Mouse (Mus musculus): ENCODE measurements around the gene Map4k3.
A peak's percentile ranks its signal among the peaks of the same experiment; 100 is the strongest.
"Not testable (repeated sequence)": the region's sequence is repeated elsewhere in the genome, so short reads cannot be mapped to it uniquely, and the experiment has no call there.

Gene Map4k3

DNA sequence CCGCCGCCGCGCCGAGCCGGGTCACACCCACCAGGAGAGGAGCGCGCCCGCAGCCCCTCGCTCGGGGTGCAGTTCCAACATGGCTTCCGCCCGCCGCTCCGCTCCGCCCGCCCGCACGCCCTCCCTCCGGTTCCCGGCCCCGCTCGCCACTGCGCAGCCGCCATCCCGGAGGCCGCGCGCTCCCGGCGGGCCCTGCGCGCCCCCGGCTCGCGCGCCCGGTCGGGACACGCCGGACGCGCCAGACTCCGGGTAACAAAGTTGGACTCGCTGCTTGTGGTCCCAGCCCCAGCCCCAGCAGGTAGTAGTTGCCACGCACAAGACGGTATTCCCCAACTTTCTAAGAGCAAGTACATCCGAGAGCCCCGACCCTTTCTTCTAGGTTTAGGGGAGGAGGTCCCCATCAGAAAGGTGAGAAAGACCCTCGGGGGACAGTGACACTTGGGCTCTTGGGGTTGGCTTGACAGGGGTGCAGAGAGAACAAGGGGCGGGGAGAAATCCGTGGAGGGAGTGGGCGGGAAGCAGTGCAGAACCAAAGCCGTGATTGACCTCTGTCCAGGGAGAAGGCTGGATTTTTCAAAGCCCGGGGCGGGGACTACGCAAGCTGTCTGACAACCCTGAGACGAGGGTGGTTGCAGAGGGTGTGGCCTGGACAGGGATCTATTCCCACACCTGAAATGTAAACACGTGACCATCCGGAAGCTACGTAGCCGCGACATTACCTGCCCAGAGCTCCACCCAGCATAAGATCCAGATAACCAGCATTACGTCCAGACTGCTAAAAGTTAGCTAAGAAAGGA, at the start of gene Map4k3:
Gene Map4k3, minus strand, starts transcription at position 424 of the 797 bp plus-strand sequence.
- DNase-seq (ENCODE audit: extremely low read depth, insufficient read length, low spot score): peak; percentile 71

DNA sequence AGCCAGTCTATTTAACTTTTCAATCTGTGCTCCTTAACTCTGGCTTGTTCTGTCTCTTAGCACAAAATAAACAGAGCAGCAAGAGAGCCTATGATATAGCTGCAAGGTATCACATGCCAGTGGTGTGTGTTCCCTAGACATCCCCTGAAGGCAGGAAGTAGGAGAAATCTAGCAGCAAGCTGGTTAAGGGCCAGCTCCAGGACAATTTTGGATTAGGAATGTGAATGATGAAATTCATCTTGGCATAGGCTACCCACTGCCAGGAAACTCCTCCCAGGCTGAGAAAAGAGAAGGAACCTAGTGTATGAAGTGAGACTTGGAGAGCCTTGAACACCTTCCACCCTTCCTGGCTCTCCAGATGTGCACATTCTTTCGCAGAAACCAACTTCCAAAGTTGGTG, 49.3 kb upstream of the Map4k3 start:
- DNase-seq (ENCODE audit: extremely low read depth, insufficient read length, low spot score): no peak

DNA sequence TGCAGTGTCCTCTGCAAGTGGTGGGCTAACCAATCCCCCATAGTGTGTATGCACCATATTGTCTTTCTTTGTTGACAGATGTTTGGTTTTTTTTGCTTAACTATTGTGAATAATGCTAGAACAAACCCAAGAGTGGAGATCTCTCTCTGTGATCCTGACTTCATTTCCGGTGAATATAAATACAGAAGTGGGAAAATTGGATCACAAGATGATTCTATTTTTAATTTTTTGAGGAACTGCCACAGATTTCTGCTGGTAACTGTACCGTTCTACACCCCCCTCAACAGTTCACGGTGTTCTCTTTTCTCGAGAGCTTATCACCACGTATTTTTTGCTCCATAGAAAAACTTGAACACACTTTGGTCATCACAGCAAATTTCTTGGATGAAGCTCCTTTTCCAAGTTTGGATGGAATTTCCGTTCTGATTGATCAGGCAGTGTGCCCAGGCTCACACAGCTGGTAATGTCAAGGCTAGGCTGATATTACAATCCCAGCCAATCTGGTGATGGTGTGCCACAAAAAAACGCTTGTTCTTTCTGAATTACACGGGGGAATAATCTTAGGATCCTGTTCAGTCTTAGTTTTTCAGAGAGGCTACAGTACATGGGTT, 47.0 kb upstream of the Map4k3 start:
- DNase-seq (ENCODE audit: extremely low read depth, insufficient read length, low spot score): no peak

DNA sequence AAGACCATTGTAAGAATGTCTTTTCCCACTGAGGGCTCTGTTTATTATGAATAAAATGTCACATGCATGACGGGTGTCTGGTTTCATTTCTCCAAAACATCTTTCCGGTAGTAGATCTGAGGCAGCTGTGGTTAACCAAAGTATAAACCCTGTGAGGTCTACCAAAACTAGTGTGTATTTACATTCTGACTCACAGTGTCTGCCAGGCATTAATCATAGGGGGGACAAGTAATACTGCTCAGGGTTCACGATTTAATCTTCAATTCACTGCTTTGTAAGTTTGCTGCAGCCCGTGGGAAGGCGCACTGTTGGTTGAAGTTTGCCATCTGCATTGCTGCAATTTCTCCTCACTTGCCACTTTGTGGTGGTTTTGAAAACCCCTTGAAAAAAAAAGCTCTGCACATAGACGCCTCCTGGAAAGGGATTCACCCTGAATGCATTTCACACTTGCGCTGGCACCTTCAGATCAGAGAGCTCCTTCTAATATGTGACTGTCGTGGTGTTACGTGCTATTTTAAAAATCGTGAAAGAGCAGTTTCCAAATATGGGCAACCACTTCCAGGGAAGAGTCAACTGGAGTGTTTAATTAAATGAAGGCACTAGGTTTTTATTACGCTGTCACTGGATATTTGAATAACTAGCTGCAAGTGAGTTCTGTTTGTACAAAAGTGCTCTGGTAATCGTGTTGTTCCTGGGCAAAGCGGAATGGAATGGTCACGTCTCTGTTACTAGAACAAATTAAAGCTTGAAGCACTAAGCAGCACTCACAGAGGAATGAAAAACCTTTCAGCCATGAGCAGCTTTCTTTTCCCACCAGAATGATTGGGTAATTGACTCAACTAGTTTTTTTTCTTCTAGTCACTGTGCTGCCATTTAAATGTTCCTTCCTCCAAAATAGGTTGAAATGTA, 44.5 kb upstream of the Map4k3 start:
- peak; percentile 51 for DNase-seq (ENCODE audit: extremely low read depth, insufficient read length, low spot score)

DNA sequence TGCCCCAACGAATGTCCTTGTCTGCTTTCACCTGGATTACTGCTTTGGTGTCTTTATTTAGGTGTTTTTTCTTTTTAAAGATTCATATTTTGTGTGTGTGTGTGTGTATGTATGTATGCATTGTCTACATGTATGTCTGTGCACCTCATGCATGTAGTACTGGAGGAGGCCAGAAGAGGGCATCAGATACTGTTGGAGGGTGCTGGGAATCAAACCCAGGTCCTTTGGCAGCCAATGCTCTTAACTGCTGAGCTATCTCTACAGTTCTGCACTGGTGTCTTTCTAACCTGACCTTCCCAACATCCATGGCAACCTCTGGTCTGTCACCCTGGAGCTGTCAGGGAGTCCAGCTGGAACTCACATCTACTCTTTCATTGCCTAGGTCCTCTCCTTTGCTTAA, 41.8 kb upstream of the Map4k3 start:
- no peak for DNase-seq (ENCODE audit: extremely low read depth, insufficient read length, low spot score)

DNA sequence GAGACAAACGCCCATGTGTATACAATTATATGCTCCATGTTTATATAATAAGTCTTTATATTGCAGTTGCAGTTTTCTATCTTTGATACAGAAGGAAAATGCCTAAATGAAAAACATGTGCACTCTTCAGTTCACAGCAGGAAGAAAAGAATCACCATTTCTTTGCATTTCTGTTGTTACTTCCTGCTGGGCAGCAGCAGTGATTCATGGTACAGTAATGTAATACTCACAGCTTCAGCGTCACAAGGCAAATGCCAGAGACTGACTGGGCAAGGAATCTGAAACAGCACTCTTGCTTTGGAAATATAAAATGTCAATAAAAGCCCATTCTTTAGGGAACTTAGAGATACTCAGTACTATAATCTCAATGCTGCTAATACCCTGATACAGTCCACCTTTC, 36.9 kb upstream of the Map4k3 start:
- DNase-seq (ENCODE audit: extremely low read depth, insufficient read length, low spot score): peak; percentile 47

DNA sequence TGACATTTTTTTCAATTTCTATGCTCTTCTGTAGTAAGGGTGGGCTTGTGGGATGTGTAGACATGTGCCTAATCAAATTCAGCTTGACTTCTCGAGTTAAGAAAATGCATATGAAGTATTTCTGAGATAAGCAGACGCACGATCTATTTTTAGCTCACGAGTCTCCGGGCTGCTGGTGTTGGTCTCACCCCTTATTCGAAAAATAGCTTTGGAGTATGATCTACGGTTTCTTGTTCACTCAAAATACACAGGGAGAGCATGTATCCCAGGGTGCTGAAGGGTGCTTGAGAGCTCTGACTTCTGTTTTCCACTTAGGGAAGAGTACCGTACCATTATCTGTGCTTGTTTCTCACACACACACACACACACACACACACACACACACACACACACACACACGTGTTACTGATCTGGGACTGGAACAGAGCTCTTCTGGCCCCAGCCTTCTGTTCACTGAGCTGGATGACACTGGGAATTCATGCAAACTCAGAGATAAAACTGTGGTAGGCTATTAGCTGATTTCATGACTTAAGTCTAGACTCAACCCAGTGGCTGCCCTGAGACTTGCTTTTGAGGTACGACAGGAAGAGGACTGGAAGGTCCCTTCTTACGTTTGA, 34.9 kb upstream of the Map4k3 start:
- no peak for DNase-seq (ENCODE audit: extremely low read depth, insufficient read length, low spot score)

DNA sequence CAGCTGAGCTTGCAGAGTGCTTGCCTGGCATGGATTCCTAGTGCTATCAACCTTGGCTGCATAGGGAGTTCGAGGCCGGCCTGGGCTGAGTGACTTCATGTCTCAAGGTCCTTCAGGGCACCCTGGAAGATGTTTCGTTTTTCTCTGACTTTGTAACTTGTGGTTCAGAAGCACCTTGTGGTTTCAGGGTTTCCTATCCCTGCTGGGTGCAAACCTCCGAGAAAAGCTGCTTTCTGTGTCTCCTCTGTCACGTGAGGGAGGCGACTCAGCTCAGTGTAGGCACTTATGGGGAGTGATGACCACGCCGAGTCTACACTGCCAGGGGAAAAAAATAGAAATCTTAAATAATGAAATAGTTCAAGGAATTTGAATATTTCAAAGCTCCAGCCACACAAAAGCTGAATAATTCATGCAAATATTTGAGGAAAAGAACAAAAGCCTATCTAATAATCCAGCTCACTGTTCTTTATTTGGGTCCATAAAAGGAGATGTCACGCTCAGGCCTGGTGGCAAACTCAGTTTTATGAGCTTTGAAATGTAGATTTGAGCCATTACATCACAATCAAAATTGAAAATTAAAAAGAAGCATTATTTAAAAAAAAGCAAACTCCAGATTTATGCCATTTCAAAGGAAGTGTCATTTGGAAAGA, 34.2 kb upstream of the Map4k3 start:
- peak; percentile 7 for DNase-seq (ENCODE audit: extremely low read depth, insufficient read length, low spot score)

DNA sequence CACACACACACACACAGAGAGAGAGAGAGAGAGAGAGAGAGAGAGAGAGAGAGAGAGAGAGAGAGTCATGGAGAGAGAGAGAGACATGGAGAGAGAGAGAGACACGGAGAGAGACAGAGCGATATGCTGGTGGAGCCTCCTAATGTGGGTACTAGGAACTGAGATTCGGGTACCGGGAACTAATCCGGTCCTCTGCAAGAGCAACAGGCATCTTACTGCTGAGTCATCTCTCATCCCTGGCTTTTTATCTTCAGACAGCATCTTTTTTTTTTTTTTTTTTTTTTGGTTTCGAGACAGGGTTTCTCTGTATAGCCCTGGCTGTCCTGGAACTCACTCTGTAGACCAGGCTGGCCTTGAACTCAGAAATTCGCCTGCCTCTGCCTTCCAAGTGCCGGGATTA, 32.9 kb upstream of the Map4k3 start:
- DNase-seq (ENCODE audit: extremely low read depth, insufficient read length, low spot score): not testable (repeated sequence)

DNA sequence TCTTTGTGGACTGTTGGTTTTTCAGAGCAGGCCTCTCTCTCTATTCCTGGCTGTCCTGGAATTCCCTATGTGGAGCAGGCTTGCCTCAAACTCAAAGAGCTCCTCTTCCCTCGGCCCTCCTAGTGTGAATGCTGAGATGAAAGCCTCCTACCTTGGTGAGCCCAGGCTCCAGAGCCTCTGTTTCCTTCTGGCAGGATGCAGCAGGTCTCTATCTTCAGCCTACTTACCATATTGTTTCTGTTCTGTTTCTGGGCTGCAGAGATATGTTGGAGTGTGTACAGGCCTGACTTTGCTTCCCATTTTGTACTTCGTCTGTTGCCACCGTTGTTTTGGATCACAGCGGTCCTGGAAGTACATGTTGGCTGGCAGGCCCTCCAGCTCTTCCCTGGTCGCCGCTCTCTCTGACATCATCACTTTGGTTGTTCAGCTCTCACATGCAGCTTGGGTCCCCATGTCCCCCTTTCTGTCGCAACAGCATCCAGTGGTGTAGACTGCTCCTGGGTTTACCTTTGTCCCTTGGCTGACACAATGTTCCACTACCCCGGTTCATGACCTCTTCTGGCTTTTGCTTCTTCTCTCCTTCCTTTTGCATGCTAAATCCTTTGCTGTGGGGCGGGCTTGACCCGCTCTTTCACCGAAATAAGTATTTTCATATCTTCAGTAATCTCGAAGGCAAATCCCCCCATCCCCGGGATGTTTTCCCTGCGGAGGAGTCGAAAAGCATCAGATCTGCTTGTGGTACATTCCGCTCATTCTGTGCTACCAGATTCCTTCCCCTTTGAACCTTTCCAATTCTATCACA, 32.3 kb upstream of the Map4k3 start:
- no peak for DNase-seq (ENCODE audit: extremely low read depth, insufficient read length, low spot score)

DNA sequence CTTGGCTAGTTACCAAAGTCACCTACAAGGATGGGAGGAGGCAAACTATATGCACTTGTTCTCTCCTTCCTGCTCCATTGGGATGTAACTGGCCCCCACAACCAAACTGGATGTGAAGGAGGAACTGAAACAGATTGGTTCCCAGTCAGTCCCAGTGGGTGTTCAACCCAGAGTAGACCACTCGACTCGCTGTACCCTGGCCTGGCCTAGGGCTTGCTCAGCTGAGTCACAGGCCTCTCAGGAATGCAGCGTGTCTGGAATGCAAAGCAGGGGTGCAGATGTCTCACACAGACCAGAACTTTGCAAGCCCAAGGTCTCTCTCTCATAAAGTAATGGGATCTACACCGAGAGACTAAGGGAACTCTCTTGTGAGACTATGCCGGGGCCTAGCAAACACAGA, 27.8 kb upstream of the Map4k3 start:
- peak; percentile 32 for DNase-seq (ENCODE audit: extremely low read depth, insufficient read length, low spot score)

DNA sequence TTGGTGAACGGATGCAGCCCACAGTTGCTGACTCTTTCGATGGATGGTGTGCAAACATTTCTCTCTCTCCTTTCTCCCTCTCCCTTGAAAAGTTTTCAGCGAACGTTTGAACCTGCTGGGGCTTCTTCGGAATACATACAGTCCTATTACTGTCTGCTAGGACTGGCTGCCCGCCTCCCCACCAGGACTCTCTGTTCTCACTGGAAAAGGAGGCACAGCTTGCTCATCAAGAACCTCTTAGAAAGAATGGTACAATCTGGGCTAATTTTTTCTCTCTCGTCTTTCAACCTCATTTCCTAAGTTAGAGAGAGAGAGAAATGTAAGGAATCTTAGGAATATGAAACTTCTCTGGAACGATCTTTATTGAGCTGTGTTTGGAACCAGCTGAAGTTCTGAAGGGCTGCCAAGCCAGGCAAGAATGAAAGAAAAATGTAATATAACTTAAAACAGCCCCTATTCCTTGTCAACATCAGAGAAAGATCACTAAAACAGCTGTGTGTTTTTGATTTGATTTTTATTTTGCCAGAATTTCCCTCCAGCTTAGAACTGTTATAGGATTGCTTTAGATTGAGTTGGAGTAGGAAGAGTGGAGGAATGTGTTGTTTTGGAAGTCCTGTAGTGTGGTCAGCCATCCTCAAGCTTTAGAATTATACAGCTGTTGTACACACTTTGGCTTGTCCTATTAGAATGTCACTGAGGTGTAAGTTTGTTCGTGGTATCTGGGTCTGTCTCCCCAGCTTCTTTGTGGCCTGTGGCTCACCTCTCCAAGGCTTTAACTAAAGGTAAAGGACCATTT, 27.0 kb upstream of the Map4k3 start:
- no peak for DNase-seq (ENCODE audit: extremely low read depth, insufficient read length, low spot score)

DNA sequence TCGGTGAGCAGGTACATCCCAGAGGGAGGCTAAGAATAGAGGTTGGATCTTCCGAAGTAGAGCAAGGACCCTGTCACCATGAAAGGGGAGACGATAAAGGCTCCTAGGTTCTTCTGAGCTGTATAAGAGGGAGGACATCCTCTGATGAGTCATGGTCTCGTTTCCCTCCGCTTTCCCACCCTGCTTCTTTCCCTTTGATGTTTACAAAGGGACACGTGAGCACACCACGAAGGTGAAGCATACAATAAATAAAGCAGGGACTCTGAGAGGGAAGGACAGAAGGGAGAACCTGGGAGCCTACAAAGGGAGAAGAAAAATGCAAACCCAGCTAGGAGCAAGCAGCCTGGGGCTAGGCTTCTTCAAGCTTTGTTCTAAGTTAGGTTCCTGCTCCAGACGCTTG, 26.3 kb upstream of the Map4k3 start:
- DNase-seq (ENCODE audit: extremely low read depth, insufficient read length, low spot score): no peak

DNA sequence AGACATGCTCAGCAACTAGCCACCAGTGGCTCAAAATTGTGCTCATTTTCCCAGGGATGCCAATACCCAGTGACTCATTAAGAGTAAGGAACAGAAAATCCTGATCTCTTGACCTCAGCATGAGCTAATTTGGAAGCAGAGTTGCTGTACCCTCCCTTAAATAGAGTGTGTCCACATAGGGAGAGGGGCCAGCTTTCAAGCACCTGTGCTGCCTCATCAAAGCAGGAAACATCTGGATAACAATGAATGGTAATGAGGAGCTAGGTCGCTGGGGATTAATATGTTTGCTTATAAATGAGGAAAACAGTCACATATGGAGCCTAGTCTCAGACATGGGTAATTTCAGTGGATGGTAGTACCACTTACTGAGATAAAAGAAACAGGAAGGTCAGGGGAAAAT, 24.2 kb upstream of the Map4k3 start:
- no peak for DNase-seq (ENCODE audit: extremely low read depth, insufficient read length, low spot score)

DNA sequence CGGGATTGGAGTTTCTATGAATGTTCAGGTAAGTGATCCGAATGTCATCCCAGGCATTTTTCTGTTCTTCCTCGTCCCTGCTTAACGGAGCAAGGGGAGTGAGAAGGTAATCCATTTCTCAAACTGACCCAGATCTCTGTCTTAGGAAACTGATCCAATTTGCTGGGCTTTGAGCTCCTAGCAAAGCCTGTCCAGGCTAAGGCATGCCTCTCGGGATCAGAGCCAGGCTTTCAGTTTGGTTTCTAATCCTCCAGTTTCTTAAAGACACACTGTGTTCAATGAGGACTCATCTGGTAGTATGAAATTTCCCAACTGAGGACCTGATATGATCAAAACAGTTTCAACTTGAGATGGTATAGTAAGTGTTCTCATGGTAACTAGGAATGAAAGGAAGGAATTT, 11.1 kb upstream of the Map4k3 start:
- DNase-seq (ENCODE audit: extremely low read depth, insufficient read length, low spot score): no peak

DNA sequence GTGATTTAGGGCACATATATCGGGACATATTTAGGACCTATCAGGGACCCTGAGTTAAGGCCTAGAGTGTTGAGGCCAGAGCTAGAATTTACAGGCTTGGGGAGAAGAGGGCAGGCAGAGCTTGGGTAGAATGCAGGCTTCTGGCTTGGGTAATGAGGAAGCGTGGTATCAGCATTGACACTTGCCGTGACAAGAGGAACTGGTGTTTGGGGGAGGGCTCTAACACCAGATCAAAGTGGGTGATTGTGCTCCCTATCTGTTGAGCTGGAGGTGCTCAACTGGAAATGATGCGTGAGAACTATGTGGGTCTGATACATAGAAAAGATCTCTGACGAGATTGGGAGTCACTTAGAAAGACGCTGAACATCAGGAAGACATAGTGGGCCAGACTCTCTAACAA, 6.4 kb upstream of the Map4k3 start:
- no peak for DNase-seq (ENCODE audit: extremely low read depth, insufficient read length, low spot score)

DNA sequence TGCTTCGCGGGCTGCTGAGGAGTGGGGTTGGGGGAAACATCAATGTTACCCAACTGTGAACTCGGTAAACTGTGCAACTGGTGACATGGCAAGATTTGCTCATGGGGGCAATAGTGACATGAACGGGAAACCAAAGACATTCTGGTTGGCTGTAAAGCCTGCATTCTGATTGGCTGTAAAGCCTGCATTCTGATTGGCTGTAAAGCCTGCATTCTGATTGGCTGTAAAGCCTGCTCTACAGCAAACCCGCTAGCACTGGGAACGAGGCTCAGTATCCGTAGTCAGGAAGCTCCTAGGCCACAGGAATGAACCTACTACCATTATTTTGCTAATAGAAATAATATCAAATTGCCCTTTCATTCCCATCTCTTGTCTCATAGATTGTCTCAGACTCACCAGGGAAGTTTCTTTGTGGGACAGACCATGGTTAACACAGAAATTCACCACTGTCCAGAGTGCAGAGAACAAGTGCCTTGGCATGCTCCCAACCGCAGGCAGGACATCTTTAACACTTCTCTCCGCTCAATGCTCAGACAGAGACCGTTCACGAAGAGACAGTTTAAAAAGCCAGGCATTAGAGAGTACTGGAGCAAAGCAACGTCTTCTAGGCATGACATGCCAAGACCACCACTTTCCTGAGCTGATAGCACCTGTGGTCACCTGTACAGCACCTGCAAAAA, 5.0 kb upstream of the Map4k3 start:
- DNase-seq (ENCODE audit: extremely low read depth, insufficient read length, low spot score): no peak

DNA sequence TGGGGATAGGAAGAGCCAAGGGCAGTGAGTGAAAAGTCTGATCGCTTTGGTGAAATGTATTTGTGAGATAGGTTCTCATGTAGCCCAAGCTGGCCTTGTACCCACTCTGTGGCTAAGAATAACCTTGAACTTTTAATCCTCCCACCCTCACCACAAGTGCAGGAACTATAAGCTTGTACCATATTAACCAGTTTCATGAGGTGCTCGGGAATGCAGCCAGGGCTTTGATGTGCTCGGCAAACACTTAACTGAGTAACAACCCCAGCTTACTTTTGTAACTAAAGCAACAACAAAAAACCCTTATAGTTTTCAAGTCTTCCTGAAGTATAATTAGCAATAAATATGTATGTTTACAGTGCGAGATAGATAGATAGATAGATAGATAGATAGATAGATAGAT, 4.0 kb upstream of the Map4k3 start:
- no peak for DNase-seq (ENCODE audit: extremely low read depth, insufficient read length, low spot score)
